Mouse (Mus musculus) liver, embryonic 12.5 days (tissue): ENCODE results near the gene Naa50. TPM values are rescaled to one million over a fixed set of nuclear protein-coding genes. Genes with fewer than 3 reads are reported as not detected.

Source experiments
- ATAC-seq: fragments of 200-750 bp; cut with Nextera tagmentation; 2 replicates; pipeline ENCODE4 v1.8.0; 2017; ENCODE audit warnings: moderate number of reproducible peaks, mild to moderate bottlenecking, moderate library complexity
- H3K27ac ChIP-seq: fragments of 300-500 bp; sonication (generic); 2 replicates; pipeline ENCODE4 v1.5.1; 2016; ENCODE audit warnings: mild to moderate bottlenecking
- H3K27me3 ChIP-seq: fragments of 300-500 bp; sonication (generic); replicated peaks from 2 replicates; pipeline ENCODE4 v1.6.1; 2016; ENCODE audit warnings: mild to moderate bottlenecking, moderate library complexity
- H3K36me3 ChIP-seq: fragments of 300-500 bp; sonication (generic); 2 replicates; pipeline ENCODE4 v1.6.1; 2016; ENCODE audit warnings: mild to moderate bottlenecking, moderate library complexity
- H3K4me1 ChIP-seq: fragments of 300-500 bp; sonication (generic); 2 replicates; pipeline ENCODE4 v1.6.1; 2016
- H3K4me2 ChIP-seq: fragments of 300-500 bp; sonication (generic); 2 replicates; pipeline ENCODE4 v1.6.1; 2016; ENCODE audit warnings: mild to moderate bottlenecking, moderate library complexity
- H3K4me3 ChIP-seq: fragments of 300-500 bp; sonication (generic); 2 replicates; pipeline ENCODE4 v1.5.1; 2016; ENCODE audit warnings: mild to moderate bottlenecking, moderate library complexity
- H3K9ac ChIP-seq: fragments of 300-500 bp; sonication (generic); 2 replicates; pipeline ENCODE4 v1.6.1; 2016; ENCODE audit warnings: mild to moderate bottlenecking, moderate library complexity
- H3K9me3 ChIP-seq: fragments of 300-500 bp; sonication (generic); replicated peaks from 2 replicates; pipeline ENCODE4 v1.6.1; 2016; ENCODE audit warnings: mild to moderate bottlenecking, moderate library complexity
- WGBS: fragments of 180-500 bp; shearing (Covaris S2); methylation state at CpG from one replicate; pipeline ENCODE4 v1.1.7; 2016; ENCODE audit not compliant: insufficient replicate concordance; 5-methylcytosine and 5-hydroxymethylcytosine counted together
- polyA plus RNA-seq: library from polyadenylated mRNA; unstranded; fragments of >200 nt; fragmentation: Nextera tagmentation; extraction: Ambion mirVana; gene quantifications from 2 replicates; pipeline ENCODE4 v1.2.1, GENCODE M21; 2016

Naa50 gene
- polyA plus RNA-seq, 1 experiment from 2014 or later = 129 TPM

DNA sequence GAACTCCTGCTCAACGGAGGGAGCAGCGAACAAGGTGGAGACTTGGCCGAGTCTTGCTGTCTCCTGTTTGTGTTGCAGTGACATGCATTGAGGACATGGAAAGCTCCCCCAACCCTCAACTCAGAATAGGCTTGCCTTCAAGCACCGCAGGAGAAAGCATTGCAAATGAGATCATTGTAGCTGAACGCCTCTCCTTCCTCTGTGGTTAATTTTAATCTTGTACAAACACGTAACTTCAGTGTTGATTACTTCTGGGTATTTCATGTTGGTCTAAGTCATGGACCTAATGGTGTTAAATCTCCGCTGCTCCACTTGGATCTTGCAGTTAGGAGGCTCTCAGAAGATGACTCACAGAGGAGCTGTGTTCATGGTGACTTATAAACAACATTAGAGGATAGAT, 73.1 kb downstream of the Naa50 start:
- 85% methylated on average over 7 of the region's 7 CpGs for WGBS
- Histone ChIP-seq H3K36me3 (peaks cover 92% of the 10 kb centered on the region), H3K9ac (no peak overlapping the region), H3K27me3 (no peaks in the 10 kb centered on the region), H3K9me3 (no peaks in the 10 kb centered on the region), H3K4me2 (no peak overlapping the region), H3K4me3 (no peak overlapping the region), H3K27ac (no peak overlapping the region), H3K4me1 (peaks cover 21% of the 10 kb centered on the region)
- no peak for ATAC-seq

Other genes starting within 250 kb of the Naa50 start
- gene Qtrt2, start 213.0 kb upstream of the Naa50 start, polyA plus RNA-seq = 11.9 and 13.4 TPM in 2 replicates
- 0.48 and 0.66 TPM in 2 replicates for gene Zdhhc23, start 160.0 kb upstream of the Naa50 start, polyA plus RNA-seq
- gene Gramd1c, start 76.5 kb upstream of the Naa50 start, polyA plus RNA-seq = 3.4 and 3.7 TPM in 2 replicates
- 27.2 and 28.0 TPM in 2 replicates for gene Atp6v1a, start 125 bp upstream of the Naa50 start, polyA plus RNA-seq
- gene Usf3, start 33.4 kb downstream of the Naa50 start, polyA plus RNA-seq = 2.5 and 2.9 TPM in 2 replicates
- not detected in 2 replicates for gene Sidt1, start 193.4 kb downstream of the Naa50 start, polyA plus RNA-seq
- 14.1 and 15.6 TPM in 2 replicates for gene Spice1, start 207.3 kb downstream of the Naa50 start, polyA plus RNA-seq